Mouse (Mus musculus): ENCODE results near the gene Agbl5.

DNA sequence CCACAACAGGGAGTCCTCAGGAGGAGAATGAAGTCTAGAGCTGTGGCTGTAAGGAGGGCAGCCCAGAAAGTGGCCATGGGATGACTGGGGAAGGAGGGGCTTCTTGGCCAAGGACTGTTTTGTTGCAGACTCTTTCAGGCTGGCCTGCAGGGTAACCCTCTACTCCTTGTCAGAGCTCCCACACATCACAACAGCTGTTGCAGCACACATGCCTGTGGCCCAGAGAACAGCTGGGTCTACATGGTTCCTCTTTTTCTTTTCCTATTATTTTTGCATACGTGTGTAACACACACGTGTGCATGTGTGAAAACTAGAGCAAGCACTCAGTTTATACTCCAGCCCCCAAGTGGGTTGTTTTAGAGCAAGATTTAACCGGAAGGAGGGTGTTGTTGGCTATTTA, 21.6 kb upstream of the Agbl5 start:
- TF ChIP-seq FLI1 (IDR thresholded peaks at IDR 0.05; ENCODE audit: low read length) = no peak
- no peak for TF ChIP-seq GATA1 (IDR thresholded peaks at IDR 0.05; ENCODE audit: borderline replicate concordance, low read length)
